12 mouse cellular contexts compared by ENCODE assay signal in genomic region chr11:98598851-98599290, GRCm38 (mm10). TPM values are rescaled to one million over a fixed set of nuclear protein-coding genes. Genes with fewer than 3 reads are reported as not detected.
DNase-seq lines count a peak whose midpoint lies in the region; ATAC-seq and TF ChIP-seq lines count a peak whose summit lies in the region.
"Had no signal": no experiment of that assay in that cellular context is flagged by ENCODE, and none has a peak within 500 bp of the region (broad histone marks: within the 10 kb centered on the region; RNA-seq: fewer than 3 reads in every experiment).

No protein-coding gene starts in this region.

- H3K36me3 ChIP-seq in hindbrain, postnatal 0 days (ENCODE audit: insufficient read depth, low read length) = no peaks in the 10 kb centered on the region
- H3K36me3 ChIP-seq in hindbrain, embryonic 10.5 days = no peaks in the 10 kb centered on the region
- no peaks in the 10 kb centered on the region for H3K36me3 ChIP-seq in ES-Bruce4 (ENCODE audit: control insufficient read depth, insufficient read depth, low read length, poor library complexity, severe bottlenecking)
- H3K36me3 ChIP-seq in forebrain, embryonic 14.5 days (ENCODE audit: control insufficient read depth, insufficient read depth, low read length) = no peaks in the 10 kb centered on the region
- H3K36me3 ChIP-seq: limb, embryonic 12.5 days had no signal

- H3K9ac ChIP-seq in hindbrain, postnatal 0 days (replicated peaks; ENCODE audit: low read length) = no peak overlapping the region
- H3K9ac ChIP-seq in ES-Bruce4 (ENCODE audit: low read depth, poor library complexity, severe bottlenecking) = no peak overlapping the region
- no peak overlapping the region for H3K9ac ChIP-seq in forebrain, embryonic 14.5 days (ENCODE audit: low read length)
- H3K9ac ChIP-seq: limb, embryonic 12.5 days had no signal

- DNase-seq in hindbrain, postnatal 0 days (ENCODE audit: low spot score) = peak; percentile 14
- no peak for DNase-seq in hindbrain, embryonic 10.5 days (ENCODE audit: low spot score)
- peak; percentile 39 for DNase-seq in brain, embryonic 14.5 days (ENCODE audit: low read depth)
- DNase-seq in forebrain, embryonic 14.5 days (ENCODE audit: low spot score) = peak; percentile 22
- DNase-seq in frontal cortex, postnatal 14 days (ENCODE audit: low spot score in 2 of 2) = no peak
- DNase-seq: adrenal gland, postnatal 14 days; embryo, embryonic 11 days; kidney, postnatal 10 days had no signal

- no peak for ATAC-seq in hindbrain, postnatal 0 days
- ATAC-seq in forebrain, embryonic 14.5 days = no peak
- no peak for ATAC-seq in erythroblast, adult 5-6 weeks (replicated peaks; ENCODE audit: low FRiP score, poor library complexity, severe bottlenecking)

- no peak for TF ChIP-seq EP300 in ES-Bruce4 (IDR thresholded peaks at IDR 0.05; ENCODE audit: insufficient read depth, low read depth, low read length)

- H3K4me1 ChIP-seq in hindbrain, postnatal 0 days (ENCODE audit: insufficient read depth, low read length) = peaks cover 4% of the 10 kb centered on the region; the same call in 1 of the 2 replicates
- H3K4me1 ChIP-seq in hindbrain, embryonic 10.5 days (replicated peaks) = peaks cover 19% of the 10 kb centered on the region
- H3K4me1 ChIP-seq in ES-Bruce4 (ENCODE audit: control insufficient read depth, insufficient read depth, low read length) = no peaks in the 10 kb centered on the region
- no peaks in the 10 kb centered on the region for H3K4me1 ChIP-seq in forebrain, embryonic 14.5 days (ENCODE audit: control insufficient read depth, insufficient read depth, low read length)

- H3K4me3 ChIP-seq in hindbrain, postnatal 0 days (ENCODE audit: low read length) = no peak overlapping the region
- H3K4me3 ChIP-seq in hindbrain, embryonic 10.5 days = no peak overlapping the region
- peak overlapping the region; percentile 6; the same call in 1 of the 2 replicates for H3K4me3 ChIP-seq in ES-Bruce4 (ENCODE audit: low read depth, low read length)
- H3K4me3 ChIP-seq in forebrain, embryonic 14.5 days (ENCODE audit: low read depth, low read length) = no peak overlapping the region
- H3K4me3 ChIP-seq: limb, embryonic 12.5 days had no signal

- no peak overlapping the region for H3K27ac ChIP-seq in hindbrain, postnatal 0 days
- no peak overlapping the region for H3K27ac ChIP-seq in hindbrain, embryonic 10.5 days
- H3K27ac ChIP-seq in ES-Bruce4 (ENCODE audit: insufficient read depth, low read length) = no peak overlapping the region
- no peak overlapping the region for H3K27ac ChIP-seq in forebrain, embryonic 14.5 days (ENCODE audit: low read depth, low read length)
- H3K27ac ChIP-seq: limb, embryonic 12.5 days had no signal

- no peaks in the 10 kb centered on the region for H3K9me3 ChIP-seq in hindbrain, postnatal 0 days (ENCODE audit: low read length)
- H3K9me3 ChIP-seq in hindbrain, embryonic 10.5 days = no peaks in the 10 kb centered on the region
- H3K9me3 ChIP-seq in ES-Bruce4 (replicated peaks; ENCODE audit: control insufficient read depth, insufficient read depth, low read length, poor library complexity, severe bottlenecking) = no peaks in the 10 kb centered on the region
- no peaks in the 10 kb centered on the region for H3K9me3 ChIP-seq in forebrain, embryonic 14.5 days (replicated peaks; ENCODE audit: control insufficient read depth, low read length)
- H3K9me3 ChIP-seq: limb, embryonic 12.5 days had no signal

- peaks cover 3% of the 10 kb centered on the region; the same call in 1 of the 2 replicates for H3K27me3 ChIP-seq in hindbrain, postnatal 0 days (ENCODE audit: insufficient read depth, low read length)
- H3K27me3 ChIP-seq in hindbrain, embryonic 10.5 days (ENCODE audit: insufficient read depth, poor library complexity, severe bottlenecking) = peaks cover 49% of the 10 kb centered on the region
- H3K27me3 ChIP-seq in ES-Bruce4 (ENCODE audit: control insufficient read depth, insufficient read depth, low read length, poor library complexity, severe bottlenecking) = no peaks in the 10 kb centered on the region
- H3K27me3 ChIP-seq in forebrain, embryonic 14.5 days (replicated peaks; ENCODE audit: control insufficient read depth, insufficient read depth, low read length) = no peaks in the 10 kb centered on the region

- peak overlapping the region; percentile 38 for H3K4me2 ChIP-seq in hindbrain, postnatal 0 days (ENCODE audit: low read depth, low read length)
- H3K4me2 ChIP-seq in forebrain, embryonic 14.5 days (ENCODE audit: low read length) = peak overlapping the region; percentile 24; the same call in 1 of the 2 replicates
- H3K4me2 ChIP-seq: limb, embryonic 12.5 days had no signal

- 42% methylated on average over 18 of the region's 18 CpGs for WGBS in hindbrain, postnatal 0 days
- 66% methylated on average over 18 of the region's 18 CpGs for WGBS in hindbrain, embryonic 10.5 days
- WGBS in forebrain, embryonic 14.5 days = 54% methylated on average over 18 of the region's 18 CpGs

- no peak for TF ChIP-seq CTCF in hindbrain, postnatal 0 days (IDR thresholded peaks at IDR 0.05; ENCODE audit: low read depth)
- no peak for TF ChIP-seq CTCF in ES-Bruce4 (IDR thresholded peaks at IDR 0.05; ENCODE audit: low read depth, low read length)
- TF ChIP-seq CTCF in brain, embryonic 14.5 days (IDR thresholded peaks at IDR 0.05; ENCODE audit: borderline replicate concordance, extremely low read depth, insufficient read depth, insufficient read length) = no peak

- TF ChIP-seq POLR2A in ES-Bruce4 (IDR thresholded peaks at IDR 0.05; ENCODE audit: insufficient read depth, low read length) = no peak
- no peak for TF ChIP-seq POLR2A in brain, embryonic 14.5 days (IDR thresholded peaks at IDR 0.05; ENCODE audit: borderline replicate concordance, extremely low read depth, insufficient read depth, insufficient read length, poor library complexity, severe bottlenecking)

RNA-seq across cellular contexts. Expression of gene Lrrc3c, which starts 0.8 kb away (rescaled TPM):
- total RNA-seq in hindbrain, postnatal 0 days (2014; rRNA removed) = not detected in 2 replicates
- not detected in 2 replicates for polyA plus RNA-seq in hindbrain, postnatal 0 days (2015; fragmentation: Nextera tagmentation; extraction: Ambion mirVana)
- not detected in 2 replicates for polyA plus RNA-seq in hindbrain, embryonic 10.5 days (2016; fragmentation: Nextera tagmentation; extraction: Ambion mirVana)
- polyA plus RNA-seq in ES-Bruce4 (2011; ENCODE audit: insufficient read depth, insufficient read length, low read depth, missing spikeins) = not detected in 2 replicates
- not detected in 2 replicates for polyA plus RNA-seq in brain, embryonic 14.5 days (2012; rRNA removed)
- polyA plus RNA-seq in forebrain, embryonic 14.5 days (2014; fragmentation: Nextera tagmentation; extraction: Ambion mirVana) = not detected in 2 replicates
- not detected in 2 replicates for total RNA-seq in erythroblast, adult 5-6 weeks (2015; ENCODE audit: low replicate concordance)
- total RNA-seq in erythroblast, adult 5-6 weeks (2017; ENCODE audit: low replicate concordance) = not detected in 2 replicates
- total RNA-seq: adrenal gland, postnatal 14 days; gastrocnemius, adult 18-20 months had no signal
- polyA plus RNA-seq: limb, embryonic 12.5 days had no signal

RNA-seq across cellular contexts. Expression of gene Ormdl3, which starts 11.7 kb away (rescaled TPM):
- total RNA-seq in hindbrain, postnatal 0 days (2014; rRNA removed) = 103 and 112 TPM in 2 replicates
- 98.8 and 100 TPM in 2 replicates for polyA plus RNA-seq in hindbrain, postnatal 0 days (2015; fragmentation: Nextera tagmentation; extraction: Ambion mirVana)
- polyA plus RNA-seq in hindbrain, embryonic 10.5 days (2016; fragmentation: Nextera tagmentation; extraction: Ambion mirVana) = 59.4 and 66.2 TPM in 2 replicates
- polyA plus RNA-seq in ES-Bruce4 (2011; ENCODE audit: insufficient read depth, insufficient read length, low read depth, missing spikeins) = 19.3 and 20.0 TPM in 2 replicates
- polyA plus RNA-seq in brain, embryonic 14.5 days (2012; rRNA removed) = 80.6 and 94.6 TPM in 2 replicates
- polyA plus RNA-seq in forebrain, embryonic 14.5 days (2014; fragmentation: Nextera tagmentation; extraction: Ambion mirVana) = 24.7 and 24.8 TPM in 2 replicates
- 20.5 and 31.9 TPM in 2 replicates for total RNA-seq in erythroblast, adult 5-6 weeks (2015; ENCODE audit: low replicate concordance)
- total RNA-seq in erythroblast, adult 5-6 weeks (2017; ENCODE audit: low replicate concordance) = 37.9 and 51.6 TPM in 2 replicates

RNA-seq across cellular contexts. Expression of gene Gm12355, which starts 26.6 kb away (rescaled TPM):
- 0.21 TPM in 1 of 2 replicates, not detected in the other for total RNA-seq in hindbrain, postnatal 0 days (2014; rRNA removed)
- polyA plus RNA-seq in hindbrain, postnatal 0 days (2015; fragmentation: Nextera tagmentation; extraction: Ambion mirVana) = 0.25 and 0.33 TPM in 2 replicates
- 1.3 and 1.4 TPM in 2 replicates for polyA plus RNA-seq in hindbrain, embryonic 10.5 days (2016; fragmentation: Nextera tagmentation; extraction: Ambion mirVana)
- 50.0 and 53.5 TPM in 2 replicates for polyA plus RNA-seq in ES-Bruce4 (2011; ENCODE audit: insufficient read depth, insufficient read length, low read depth, missing spikeins)
- polyA plus RNA-seq in brain, embryonic 14.5 days (2012; rRNA removed) = 0.08 and 0.33 TPM in 2 replicates
- 0.88 and 1.3 TPM in 2 replicates for polyA plus RNA-seq in forebrain, embryonic 14.5 days (2014; fragmentation: Nextera tagmentation; extraction: Ambion mirVana)
- 1.0 and 2.5 TPM in 2 replicates for total RNA-seq in erythroblast, adult 5-6 weeks (2015; ENCODE audit: low replicate concordance)
- total RNA-seq in erythroblast, adult 5-6 weeks (2017; ENCODE audit: low replicate concordance) = 0.60 and 1.1 TPM in 2 replicates

RNA-seq across cellular contexts. Expression of gene Gsdma3, which starts 27.3 kb away (rescaled TPM):
- 0.68 TPM in 1 of 2 replicates, not detected in the other for total RNA-seq in hindbrain, postnatal 0 days (2014; rRNA removed)
- not detected in 2 replicates for polyA plus RNA-seq in hindbrain, postnatal 0 days (2015; fragmentation: Nextera tagmentation; extraction: Ambion mirVana)
- not detected in 2 replicates for polyA plus RNA-seq in hindbrain, embryonic 10.5 days (2016; fragmentation: Nextera tagmentation; extraction: Ambion mirVana)
- not detected in 2 replicates for polyA plus RNA-seq in ES-Bruce4 (2011; ENCODE audit: insufficient read depth, insufficient read length, low read depth, missing spikeins)
- polyA plus RNA-seq in brain, embryonic 14.5 days (2012; rRNA removed) = not detected in 2 replicates
- polyA plus RNA-seq in forebrain, embryonic 14.5 days (2014; fragmentation: Nextera tagmentation; extraction: Ambion mirVana) = not detected in 2 replicates
- total RNA-seq in erythroblast, adult 5-6 weeks (2015; ENCODE audit: low replicate concordance) = not detected in 2 replicates
- total RNA-seq in erythroblast, adult 5-6 weeks (2017; ENCODE audit: low replicate concordance) = not detected in 2 replicates
- polyA plus RNA-seq: limb, embryonic 12.5 days had no signal

RNA-seq across cellular contexts. Expression of gene Gsdma2, which starts 47.7 kb away (rescaled TPM):
- not detected in 2 replicates for total RNA-seq in hindbrain, postnatal 0 days (2014; rRNA removed)
- not detected in 2 replicates for polyA plus RNA-seq in hindbrain, postnatal 0 days (2015; fragmentation: Nextera tagmentation; extraction: Ambion mirVana)
- polyA plus RNA-seq in hindbrain, embryonic 10.5 days (2016; fragmentation: Nextera tagmentation; extraction: Ambion mirVana) = not detected in 2 replicates
- polyA plus RNA-seq in ES-Bruce4 (2011; ENCODE audit: insufficient read depth, insufficient read length, low read depth, missing spikeins) = not detected in 2 replicates
- not detected in 2 replicates for polyA plus RNA-seq in brain, embryonic 14.5 days (2012; rRNA removed)
- polyA plus RNA-seq in forebrain, embryonic 14.5 days (2014; fragmentation: Nextera tagmentation; extraction: Ambion mirVana) = not detected in 2 replicates
- not detected in 2 replicates for total RNA-seq in erythroblast, adult 5-6 weeks (2015; ENCODE audit: low replicate concordance)
- not detected in 2 replicates for total RNA-seq in erythroblast, adult 5-6 weeks (2017; ENCODE audit: low replicate concordance)
- polyA plus RNA-seq: limb, embryonic 12.5 days had no signal

Comparison
In these comparisons a context has a peak if more than half of its experiments do, and no peak if none do; other contexts are left out.
1. DNase-seq: peak in hindbrain, postnatal 0 days (single experiment), brain, embryonic 14.5 days (single experiment) and forebrain, embryonic 14.5 days (single experiment); none in hindbrain, embryonic 10.5 days (single experiment) and frontal cortex, postnatal 14 days (0 of 2).
2. RNA of gene Gm12355, which starts 26.6 kb away (polyA plus RNA-seq): 50.0 to 53.5 TPM in ES-Bruce4; 0.88 to 1.3 TPM in forebrain, embryonic 14.5 days, 1.3 to 1.4 TPM in hindbrain, embryonic 10.5 days, 0.08 to 0.33 TPM in brain, embryonic 14.5 days and 0.25 to 0.33 TPM in hindbrain, postnatal 0 days; every median in the first group is over 10 times any median in the second.